Mouse (Mus musculus): ENCODE results near the gene Synpr.

DNA sequence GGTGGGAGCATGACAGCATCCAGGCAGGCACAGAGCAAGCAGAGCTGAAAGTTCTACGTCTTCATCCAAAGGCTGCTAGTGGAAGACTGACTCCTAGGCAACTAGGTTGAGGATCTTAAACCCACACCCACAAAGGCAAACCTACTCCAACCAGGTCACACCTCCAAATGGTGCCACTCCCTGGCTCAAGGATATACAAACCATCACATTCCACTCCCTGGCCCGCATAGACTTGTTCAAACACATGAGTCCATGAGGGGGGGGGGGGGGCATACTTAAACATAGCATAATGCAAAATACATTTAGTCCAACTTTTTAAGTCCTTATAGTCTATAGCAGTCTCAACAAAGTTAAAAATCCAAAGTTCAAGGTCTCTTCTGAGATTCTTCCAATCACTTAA, 312.6 kb downstream of the Synpr start:
- TF ChIP-seq CTCF (IDR thresholded peaks at IDR 0.05; ENCODE audit: low read depth, low read length) (no peak), TAL1 (conservative IDR thresholded peaks at IDR 0.05; ENCODE audit: low read depth, low read length) (no peak), GATA1 (IDR thresholded peaks at IDR 0.05; ENCODE audit: borderline replicate concordance, low read length) (no peak)

All from G1E (cell line).